Mouse (Mus musculus) hindbrain, embryonic 14.5 days (tissue): ENCODE measurements around the gene Chpt1. TPM values are rescaled to one million over a fixed set of nuclear protein-coding genes. Genes with fewer than 3 reads are reported as not detected.

Experiments used
- ATAC-seq: fragments of 200-750 bp; cut with Nextera tagmentation; 2 replicates; pipeline ENCODE4 v1.8.0; 2017; ENCODE audit warnings: moderate number of reproducible peaks, mild to moderate bottlenecking, moderate TSS enrichment, moderate library complexity; ENCODE audit not compliant: low FRiP score
- DNase-seq: peaks from one replicate; pipeline ENCODE4 v3.0.0-alpha.2; 2015; ENCODE audit warnings: low spot score
- H3K27ac ChIP-seq: fragments of 300-500 bp; sonication (generic); 2 replicates; pipeline ENCODE4 v1.5.1; 2014; ENCODE audit warnings: mild to moderate bottlenecking, moderate library complexity
- H3K27me3 ChIP-seq: fragments of 300-500 bp; sonication (generic); 2 replicates; pipeline ENCODE4 v1.6.1; 2014; ENCODE audit warnings: mild to moderate bottlenecking, low read length, mixed read lengths; ENCODE audit not compliant: control insufficient read depth, insufficient read depth
- H3K36me3 ChIP-seq: fragments of 300-500 bp; sonication (generic); replicated peaks from 2 replicates; pipeline ENCODE4 v1.6.1; 2014; ENCODE audit not compliant: control insufficient read depth, insufficient read depth
- H3K4me1 ChIP-seq: fragments of 300-500 bp; sonication (generic); replicated peaks from 2 replicates; pipeline ENCODE4 v1.6.1; 2014; ENCODE audit warnings: antibody characterized with exemption, low read length, mixed read lengths; ENCODE audit not compliant: control insufficient read depth, insufficient read depth
- H3K4me2 ChIP-seq: fragments of 300-500 bp; sonication (generic); replicated peaks from 2 replicates; pipeline ENCODE4 v1.6.1; 2014; ENCODE audit warnings: mild to moderate bottlenecking, moderate library complexity
- H3K4me3 ChIP-seq: fragments of 300-500 bp; sonication (generic); replicated peaks from 2 replicates; pipeline ENCODE4 v1.5.1; 2014; ENCODE audit warnings: mild to moderate bottlenecking, low read length
- H3K9ac ChIP-seq: fragments of 300-500 bp; sonication (generic); 2 replicates; pipeline ENCODE4 v1.6.1; 2014
- H3K9me3 ChIP-seq: fragments of 300-500 bp; sonication (generic); 2 replicates; pipeline ENCODE4 v1.6.1; 2016; ENCODE audit warnings: low read length; ENCODE audit not compliant: control insufficient read depth
- WGBS: fragments of 180-500 bp; shearing (Covaris S2); extraction: QIAGEN DNeasy Blood & Tissue Kit; methylation state at CpG from one replicate; pipeline ENCODE4 v1.1.7; 2014; 5-methylcytosine and 5-hydroxymethylcytosine counted together
- polyA plus RNA-seq: library from polyadenylated mRNA; unstranded; fragments of >200 nt; fragmentation: Nextera tagmentation; extraction: Ambion mirVana; gene quantifications from 2 replicates; pipeline ENCODE4 v1.2.1, GENCODE M21; 2014

The Chpt1 gene
- polyA plus RNA-seq, 1 experiment from 2014 or later = 15.6 TPM

- Histone ChIP-seq H3K9ac (no peak within 1 kb of the TSS), H3K4me2 (no peak within 1 kb of the TSS), H3K4me3 (no peak within 1 kb of the TSS), H3K27ac (no peak within 1 kb of the TSS), H3K36me3 (no peaks in the 10 kb centered on the region), H3K4me1 (no peaks in the 10 kb centered on the region), H3K9me3 (no peaks in the 10 kb centered on the region), H3K27me3 (no peaks in the 10 kb centered on the region)
- DNase-seq (no peak), ATAC-seq (peak; percentile 51; the same call in 1 of the 2 replicates)
- 85% methylated on average over 33 of the region's 33 CpGs for WGBS
These were observed 44.3 kb downstream of the Chpt1 start, which contains the start of gene Sycp3 for GRCm38 (mm10) chr10:88459502-88459992. Gene Sycp3, plus strand, starts transcription at chr10:88459569.

DNA sequence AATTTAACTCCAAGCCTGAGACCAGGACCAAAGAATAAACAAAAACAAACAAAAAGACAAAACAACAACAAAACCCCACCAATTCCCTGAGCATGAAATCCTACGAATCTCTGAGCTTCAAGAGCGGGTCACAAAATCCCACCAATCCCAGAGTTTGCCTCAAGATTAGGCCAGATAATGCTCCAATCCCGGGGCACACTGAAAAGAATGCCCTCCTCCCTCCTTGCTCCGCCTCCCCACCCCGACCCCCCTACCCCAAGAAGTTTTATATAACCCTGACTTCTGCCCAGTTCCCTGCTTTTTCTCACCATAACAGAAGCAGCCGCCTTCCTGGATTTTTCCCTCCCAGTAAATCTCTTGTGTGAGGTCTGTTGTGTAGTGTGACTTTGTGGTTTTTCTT lies 46.1 kb downstream of the Chpt1 start:
- no peak overlapping the region for H3K9ac ChIP-seq
- no peak overlapping the region for H3K4me2 ChIP-seq
- H3K27me3 ChIP-seq = no peaks in the 10 kb centered on the region
- 54% methylated on average over 6 of the region's 6 CpGs for WGBS
- no peak for DNase-seq
- no peaks in the 10 kb centered on the region for H3K4me1 ChIP-seq
- H3K9me3 ChIP-seq = no peaks in the 10 kb centered on the region
- H3K27ac ChIP-seq = no peak overlapping the region
- ATAC-seq = no peak
- H3K36me3 ChIP-seq = no peaks in the 10 kb centered on the region
- no peak overlapping the region for H3K4me3 ChIP-seq

DNA sequence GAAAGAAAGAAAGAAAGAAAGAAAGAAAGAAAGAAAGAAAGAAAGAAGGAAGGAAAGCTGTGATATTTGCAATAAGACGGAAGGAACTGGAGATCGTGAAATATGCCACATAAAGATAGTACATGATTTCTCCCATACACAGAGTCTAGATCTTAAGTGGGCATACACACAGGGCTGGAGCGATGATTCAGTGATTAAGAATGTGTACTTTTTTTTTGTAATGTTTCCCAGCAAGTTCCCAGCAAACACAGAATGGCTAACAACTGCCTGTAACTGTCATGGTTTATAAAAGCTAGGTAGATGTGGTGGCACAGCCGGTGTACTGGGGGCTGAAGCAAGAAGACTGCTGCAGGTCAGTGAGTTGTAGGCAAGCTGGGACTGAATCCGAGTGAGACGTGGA lies 51.9 kb downstream of the Chpt1 start:
- no peaks in the 10 kb centered on the region for H3K4me1 ChIP-seq
- no peaks in the 10 kb centered on the region for H3K9me3 ChIP-seq
- ATAC-seq (no peak), DNase-seq (no peak)
- H3K36me3 ChIP-seq = no peaks in the 10 kb centered on the region; the same call in 1 of the 2 replicates
- H3K27me3 ChIP-seq = no peaks in the 10 kb centered on the region
- 83% methylated on average over 6 of the region's 6 CpGs for WGBS
- no peak overlapping the region for H3K4me3 ChIP-seq
- no peak overlapping the region for H3K27ac ChIP-seq
- H3K4me2 ChIP-seq = no peak overlapping the region
- H3K9ac ChIP-seq = no peak overlapping the region

- H3K9me3 ChIP-seq = no peaks in the 10 kb centered on the region
- H3K27ac ChIP-seq = no peak overlapping the region
- H3K4me1 ChIP-seq = no peaks in the 10 kb centered on the region
- H3K4me3 ChIP-seq = no peak overlapping the region
- no peaks in the 10 kb centered on the region for H3K27me3 ChIP-seq
- H3K9ac ChIP-seq = no peak overlapping the region
- DNase-seq = peak; percentile 44
- H3K36me3 ChIP-seq = peaks cover 6% of the 10 kb centered on the region; the same call in 1 of the 2 replicates
- peak; percentile 71; the same call in 1 of the 2 replicates for ATAC-seq
- 77% methylated on average over 2 of the region's 2 CpGs for WGBS
- no peak overlapping the region for H3K4me2 ChIP-seq
These were observed 52.7 kb downstream of the Chpt1 start for GRCm38 (mm10) chr10:88451221-88451620.

DNA sequence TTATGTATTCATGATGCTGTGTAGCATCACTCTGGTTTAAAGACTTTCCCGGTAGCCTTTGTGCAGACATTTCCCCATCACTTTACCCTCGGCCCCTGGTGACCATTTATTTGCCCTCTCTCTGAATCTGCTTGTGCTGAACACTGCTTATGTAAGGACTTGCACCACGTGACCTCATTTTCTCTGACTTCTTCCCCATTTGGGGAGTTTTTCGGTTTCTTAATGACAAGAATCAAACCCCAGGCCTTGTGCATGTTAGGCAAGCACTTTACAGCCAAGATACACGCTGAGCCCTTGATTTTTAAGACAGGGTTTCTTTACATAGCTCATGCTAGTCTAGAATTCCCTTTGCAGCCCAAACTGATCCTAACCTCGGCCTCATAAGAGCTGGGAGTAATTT lies 62.6 kb downstream of the Chpt1 start:
- H3K4me3 ChIP-seq = no peak overlapping the region
- no peak overlapping the region for H3K4me2 ChIP-seq
- ATAC-seq (no peak), DNase-seq (no peak)
- H3K36me3 ChIP-seq = peaks cover 74% of the 10 kb centered on the region
- H3K4me1 ChIP-seq = no peaks in the 10 kb centered on the region
- no peaks in the 10 kb centered on the region for H3K9me3 ChIP-seq
- H3K27ac ChIP-seq = no peak overlapping the region
- H3K9ac ChIP-seq = no peak overlapping the region
- H3K27me3 ChIP-seq = no peaks in the 10 kb centered on the region
- WGBS = 87% methylated on average over 6 of the region's 6 CpGs

GRCm38 (mm10) chr10:88427998-88428397 lies 75.9 kb downstream of the Chpt1 start:
- H3K27ac ChIP-seq = no peak overlapping the region
- no peaks in the 10 kb centered on the region for H3K4me1 ChIP-seq
- DNase-seq (no peak), ATAC-seq (no peak)
- no peak overlapping the region for H3K4me2 ChIP-seq
- H3K27me3 ChIP-seq = no peaks in the 10 kb centered on the region
- H3K36me3 ChIP-seq = peaks cover 44% of the 10 kb centered on the region
- H3K9ac ChIP-seq = no peak overlapping the region
- H3K9me3 ChIP-seq = no peaks in the 10 kb centered on the region
- no peak overlapping the region for H3K4me3 ChIP-seq
- WGBS = 94% methylated on average over 6 of the region's 6 CpGs

DNA sequence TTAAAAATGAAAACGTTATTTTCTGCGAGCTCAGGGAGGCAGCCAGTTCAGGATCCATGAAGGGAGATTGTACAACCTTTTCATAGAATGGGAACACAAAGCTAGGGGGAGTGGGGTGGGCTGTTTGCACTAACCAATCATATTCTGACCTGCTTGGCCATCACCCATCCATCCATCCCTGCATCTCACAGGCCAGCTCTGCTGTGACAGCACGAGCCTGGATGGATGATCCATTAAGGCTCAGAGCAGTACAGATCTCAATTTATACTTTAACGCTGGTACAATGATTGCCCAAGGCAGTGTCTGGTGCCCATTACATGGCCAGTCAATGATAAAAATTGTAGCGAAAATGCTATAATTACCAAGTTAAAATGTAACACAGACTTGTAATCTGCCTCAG lies 77.0 kb downstream of the Chpt1 start:
- DNase-seq (no peak), ATAC-seq (no peak)
- H3K4me2 ChIP-seq = no peak overlapping the region
- no peaks in the 10 kb centered on the region for H3K27me3 ChIP-seq
- H3K4me1 ChIP-seq = no peaks in the 10 kb centered on the region
- WGBS = 55% methylated on average over 5 of the region's 5 CpGs
- no peaks in the 10 kb centered on the region for H3K9me3 ChIP-seq
- no peak overlapping the region for H3K27ac ChIP-seq
- H3K36me3 ChIP-seq = peaks cover 33% of the 10 kb centered on the region
- peak overlapping the region; percentile 2; the same call in 1 of the 2 replicates for H3K9ac ChIP-seq
- H3K4me3 ChIP-seq = no peak overlapping the region

DNA sequence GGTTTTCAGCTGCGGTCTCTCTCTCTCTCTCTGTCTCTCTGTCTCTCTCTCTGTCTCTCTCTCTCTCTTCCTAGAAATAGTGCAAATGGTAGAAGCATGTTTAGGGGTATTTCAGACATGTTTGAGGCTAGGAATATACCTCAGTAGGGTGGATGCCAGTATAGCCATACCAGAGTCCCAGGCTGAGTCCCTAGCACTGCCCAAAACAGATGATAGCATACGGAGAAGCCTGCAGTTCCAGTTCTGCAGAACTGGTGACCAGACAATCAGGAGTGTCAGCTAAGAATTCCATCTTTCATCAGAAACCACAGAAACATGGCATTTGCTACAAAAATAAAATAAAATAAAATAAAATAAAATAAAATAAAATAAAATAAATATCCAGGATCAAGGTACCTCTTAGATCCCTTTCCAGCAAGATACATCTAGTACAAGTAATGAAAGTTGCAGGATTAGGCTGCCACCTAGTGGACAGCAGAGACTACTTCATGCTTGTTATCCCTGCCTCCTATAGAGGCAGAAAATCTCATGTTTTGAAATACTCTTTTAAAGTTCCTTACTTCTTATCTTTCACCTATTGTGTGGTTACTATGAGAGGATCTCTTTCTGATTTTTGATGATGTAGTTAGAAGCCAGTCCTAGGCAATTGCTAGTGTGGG lies 77.6 kb downstream of the Chpt1 start:
- Histone ChIP-seq H3K36me3 (peaks cover 31% of the 10 kb centered on the region), H3K27ac (no peak overlapping the region), H3K4me1 (no peaks in the 10 kb centered on the region), H3K4me2 (no peak overlapping the region), H3K27me3 (no peaks in the 10 kb centered on the region), H3K9ac (no peak overlapping the region), H3K9me3 (no peaks in the 10 kb centered on the region), H3K4me3 (no peak overlapping the region)
- ATAC-seq (peak; percentile 86; the same call in 1 of the 2 replicates), DNase-seq (peak; percentile 89)
- WGBS = 92% methylated on average over 2 of the region's 2 CpGs

GRCm38 (mm10) chr10:88420655-88421435 lies 83.0 kb downstream of the Chpt1 start:
- ATAC-seq = no peak
- Histone ChIP-seq H3K36me3 (peaks cover 13% of the 10 kb centered on the region), H3K27ac (no peak overlapping the region), H3K4me2 (no peak overlapping the region), H3K27me3 (no peaks in the 10 kb centered on the region), H3K4me1 (no peaks in the 10 kb centered on the region), H3K9ac (no peak overlapping the region), H3K9me3 (no peaks in the 10 kb centered on the region), H3K4me3 (no peak overlapping the region)
- no peak for DNase-seq
- WGBS = 95% methylated on average over 19 of the region's 19 CpGs
